Mouse (Mus musculus): Measurements from ENCODE around the gene Slc16a7.

Slc16a7 gene

DNA sequence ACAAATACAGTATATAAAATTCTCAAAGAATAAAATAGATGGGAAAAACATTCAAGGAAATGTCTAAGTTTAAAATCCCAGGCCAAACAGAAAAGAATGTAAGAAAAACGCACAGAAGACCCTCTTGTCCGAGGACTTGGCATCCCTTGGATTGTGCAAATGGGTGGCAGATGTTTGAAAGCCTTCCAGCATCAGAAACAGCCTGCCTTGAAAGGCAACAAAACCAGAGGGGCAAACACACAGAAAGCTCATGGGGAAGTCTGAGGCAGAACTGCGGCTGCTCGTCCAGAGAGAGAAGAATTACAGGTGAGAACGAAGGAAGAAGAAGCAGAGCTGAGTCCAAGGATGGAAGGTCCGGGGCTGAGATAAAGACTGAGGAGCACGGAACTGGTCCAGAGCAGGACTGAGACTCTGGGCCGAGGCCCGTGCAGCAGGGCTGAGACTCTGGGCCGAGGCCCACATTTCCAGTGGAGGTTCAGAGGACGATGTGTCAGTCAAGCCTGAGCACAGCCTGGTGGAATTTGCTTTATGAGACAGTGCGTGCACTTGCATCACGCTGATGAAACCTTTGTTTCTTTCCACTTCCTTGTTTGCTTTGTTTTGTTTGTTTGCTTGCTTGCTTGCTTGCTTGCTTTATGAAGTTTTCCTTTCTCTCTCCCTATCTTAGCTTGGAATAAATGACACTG, 65.0 kb downstream of the Slc16a7 start:
- DNase-seq: no peak

DNA sequence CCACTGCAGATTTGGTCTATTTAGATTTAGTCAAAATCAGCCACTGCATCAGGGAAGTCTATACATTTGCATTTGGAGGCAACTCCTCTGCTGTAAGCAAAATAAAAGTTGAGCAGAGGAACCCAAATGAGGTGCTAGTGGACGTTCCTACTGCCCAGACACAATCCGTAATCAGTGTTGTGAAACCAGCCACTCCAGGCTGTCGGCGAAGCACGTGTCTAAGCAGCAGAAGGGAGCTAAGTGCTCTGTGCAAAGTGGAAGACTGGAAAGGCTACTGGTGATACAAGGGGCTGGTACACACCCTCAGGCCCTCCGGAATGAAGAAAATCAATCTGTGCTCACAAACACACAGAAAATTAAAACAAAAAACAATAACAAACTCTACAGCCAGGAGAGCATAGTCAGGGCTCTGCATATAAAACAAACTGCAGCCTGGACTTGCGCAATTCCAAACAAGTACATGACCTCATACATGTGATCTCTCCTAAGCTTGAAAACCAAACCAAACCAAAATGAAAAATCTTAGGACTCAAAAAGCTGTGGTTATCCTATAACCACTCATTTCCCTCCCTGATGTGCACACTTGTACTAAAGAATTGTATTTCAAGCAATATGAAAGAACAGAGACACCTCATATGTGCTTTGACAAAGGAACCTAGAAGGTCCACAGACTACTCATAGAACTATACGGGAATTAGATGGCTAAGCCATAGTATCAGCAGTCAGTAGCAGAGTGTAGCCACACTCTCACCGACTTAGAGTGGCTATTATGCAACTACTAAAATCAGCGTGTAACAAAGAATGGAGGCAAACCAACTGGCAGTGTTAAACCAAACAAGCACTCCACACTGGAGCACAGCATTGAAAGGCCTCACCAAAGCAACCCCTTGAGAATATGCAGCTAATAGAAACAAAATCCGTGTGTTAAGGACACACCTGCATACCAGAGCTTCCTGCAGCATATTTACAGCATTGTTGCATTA, 67.5 kb downstream of the Slc16a7 start:
- peak in 1 of 2 experiments; percentile 23 for DNase-seq

DNA sequence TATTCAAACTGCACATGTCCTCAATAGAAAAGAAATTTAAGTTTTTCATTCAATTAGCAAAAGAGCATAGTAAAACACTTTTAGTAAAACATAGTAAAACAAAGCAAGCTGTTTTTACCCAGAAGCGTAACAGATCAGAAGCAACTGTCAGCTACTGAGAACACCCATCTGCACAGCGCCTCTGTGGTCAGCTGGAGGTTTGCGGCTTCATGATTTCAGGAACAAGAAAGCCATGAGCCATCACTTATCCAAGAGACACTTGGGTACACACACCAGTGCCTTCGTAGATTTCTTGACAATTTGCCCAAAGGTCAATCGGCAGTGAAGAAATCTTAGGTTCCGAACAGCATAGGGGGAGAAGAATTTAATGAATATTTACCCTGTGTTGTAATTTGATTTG, 71.9 kb downstream of the Slc16a7 start:
- peak; percentile 52 to 61 for DNase-seq

DNA sequence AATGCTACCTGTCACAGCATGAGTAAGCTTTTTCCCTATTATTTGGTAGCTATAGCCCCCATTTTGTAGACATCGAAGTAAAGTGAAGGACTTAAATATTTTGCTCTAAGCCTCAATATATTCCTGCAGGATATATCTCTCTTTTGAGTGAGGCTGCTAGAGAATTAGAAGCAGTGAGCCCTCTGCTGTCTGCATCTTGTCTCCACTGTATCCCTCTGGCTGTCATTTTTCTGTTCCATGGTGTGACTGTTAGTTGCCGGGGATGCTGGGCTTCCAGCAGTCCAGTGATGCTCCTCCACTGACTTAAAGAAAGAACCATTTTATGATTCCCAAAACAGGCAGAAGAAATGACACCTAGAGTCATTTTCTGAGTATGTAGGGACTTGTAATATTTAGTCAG, 78.4 kb downstream of the Slc16a7 start:
- no peak for DNase-seq

DNA sequence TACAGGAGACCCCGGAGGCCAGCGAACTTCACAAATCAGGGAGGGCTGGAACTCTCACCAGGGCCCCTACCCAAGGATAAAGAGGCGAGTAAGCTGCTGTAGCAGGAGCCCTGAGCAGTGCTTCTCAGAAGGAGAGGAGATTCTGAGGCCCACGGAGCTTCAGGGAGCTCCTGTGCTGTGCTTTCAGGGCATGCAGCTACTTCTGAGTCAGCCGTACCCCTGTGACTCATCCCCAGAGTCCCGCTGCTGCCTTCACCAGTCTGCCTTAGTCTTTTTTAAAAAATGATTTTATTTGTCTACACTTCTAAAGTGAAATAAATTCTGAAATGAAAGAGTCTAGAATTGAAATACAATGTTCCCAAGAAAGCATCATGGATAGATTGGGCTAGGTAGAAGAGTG, 91.2 kb downstream of the Slc16a7 start:
- no peak for DNase-seq

DNA sequence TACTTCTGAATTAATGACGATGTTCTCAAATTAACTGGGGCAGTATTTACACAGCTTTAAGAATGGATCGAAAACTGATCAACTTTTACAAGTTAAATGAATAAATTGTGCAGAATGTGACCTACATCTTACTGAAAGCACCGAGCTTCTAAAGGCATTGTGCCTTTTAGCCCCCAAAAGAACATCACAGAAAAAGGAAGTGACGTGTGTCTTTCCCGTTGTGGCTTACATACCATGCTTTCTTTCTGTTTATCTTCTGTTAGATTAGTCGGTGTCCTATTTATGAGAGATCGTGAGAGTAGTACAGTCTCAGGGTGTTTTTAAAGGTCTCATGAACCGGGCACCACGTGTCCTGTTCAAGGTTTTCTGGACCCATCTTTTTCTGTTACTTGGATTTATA, 98.9 kb downstream of the Slc16a7 start:
- DNase-seq: no peak

DNA sequence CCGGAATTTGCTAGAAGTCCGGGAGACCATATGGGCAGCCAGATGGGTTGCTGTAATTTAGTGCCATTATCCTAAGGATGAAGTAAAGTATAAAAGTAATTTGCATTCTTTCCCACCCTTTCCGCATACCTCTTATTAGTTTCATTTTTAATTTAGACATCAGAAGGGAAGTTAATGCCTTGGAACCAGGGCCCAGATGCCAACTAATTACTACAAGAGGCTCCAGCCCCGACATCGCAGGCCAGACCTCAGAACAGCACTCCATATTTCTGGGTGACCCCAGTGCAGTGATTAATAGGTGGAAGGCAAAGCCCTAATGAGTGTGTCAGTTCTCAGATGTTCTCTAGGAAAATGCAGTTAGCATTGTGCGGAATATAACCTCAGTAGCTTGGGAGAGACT, 100.7 kb downstream of the Slc16a7 start:
- DNase-seq: no peak

DNA sequence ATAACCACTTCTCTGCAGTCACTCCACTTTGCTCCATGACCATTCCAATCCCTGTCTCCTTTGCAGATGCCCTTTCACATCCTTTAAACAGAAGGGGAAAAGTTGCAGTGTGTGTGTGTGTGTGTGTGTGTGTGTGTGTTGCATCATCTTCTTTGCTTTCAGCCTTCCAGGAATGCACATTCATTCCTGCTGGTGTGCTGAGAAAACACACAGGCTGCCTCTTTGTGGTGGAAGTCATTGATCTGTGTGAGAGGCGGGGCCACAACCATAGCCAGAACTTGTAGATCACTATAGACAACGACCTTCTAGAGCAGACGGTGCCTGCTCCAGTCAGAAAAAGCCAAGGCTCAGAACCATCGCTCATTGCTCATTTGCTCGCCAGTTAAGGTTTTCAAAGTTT, 103.9 kb downstream of the Slc16a7 start:
- no peak for DNase-seq

DNA sequence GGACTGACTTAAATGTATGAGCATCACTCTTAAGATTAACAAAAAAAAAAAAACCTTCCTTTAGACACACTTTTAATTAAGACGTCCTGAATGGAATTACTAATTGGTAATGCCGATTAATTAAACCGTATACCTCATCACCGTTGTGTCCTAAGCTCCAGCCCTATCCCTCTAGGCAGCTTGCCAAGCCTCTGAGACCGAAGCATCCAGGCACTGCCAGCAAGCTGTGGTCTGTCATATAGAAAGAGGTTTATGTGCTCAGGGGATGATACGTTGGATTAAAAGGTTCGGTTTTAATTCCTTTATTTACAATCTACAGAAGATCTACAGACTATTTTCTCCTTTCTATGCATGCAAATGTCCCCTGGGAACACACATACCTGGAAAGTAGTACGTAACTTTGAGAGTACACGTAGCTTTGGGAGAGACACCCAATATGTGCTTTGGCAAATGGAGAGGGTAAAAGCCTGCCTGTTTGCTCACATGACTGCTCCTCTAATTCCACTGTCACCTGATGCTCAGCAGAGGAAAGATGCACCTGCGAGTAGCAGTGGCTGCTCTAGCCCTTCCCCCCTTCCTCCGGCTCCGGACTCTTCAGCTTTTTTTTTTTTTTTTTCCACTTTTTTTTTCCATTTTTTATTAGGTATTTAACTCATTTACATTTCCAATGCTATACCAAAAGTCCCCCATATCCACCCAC, 114.0 kb downstream of the Slc16a7 start:
- no peak for DNase-seq

DNA sequence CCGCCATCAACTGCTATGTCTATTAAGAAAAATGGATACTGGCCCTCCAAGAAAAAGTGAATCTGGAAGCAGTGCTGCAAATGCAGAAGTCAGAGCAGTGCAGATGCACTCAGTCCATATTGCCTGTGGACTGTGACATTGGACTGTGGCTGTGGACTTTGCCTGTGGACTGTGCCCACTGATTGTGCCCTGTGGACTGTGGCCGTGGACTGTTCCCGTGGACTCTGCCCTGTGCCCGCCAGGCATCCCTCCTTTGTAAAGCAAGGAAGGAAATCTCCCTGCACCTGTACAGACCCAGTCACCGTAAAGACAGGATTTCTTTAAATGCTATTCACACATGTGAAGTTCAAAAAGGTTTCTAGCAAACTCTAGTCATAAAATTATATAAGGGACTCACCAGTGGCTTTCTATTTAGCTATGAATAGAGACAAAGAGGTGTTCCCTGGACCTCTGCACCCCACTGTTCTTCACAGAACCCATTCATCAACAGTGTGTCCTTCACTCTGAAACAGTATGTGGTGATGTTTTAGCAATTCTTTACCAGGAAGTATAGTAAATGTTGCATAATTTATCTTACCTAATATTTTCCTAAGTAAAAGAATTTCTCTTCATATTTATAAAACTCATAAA, 114.6 kb downstream of the Slc16a7 start:
- no peak for DNase-seq

DNA sequence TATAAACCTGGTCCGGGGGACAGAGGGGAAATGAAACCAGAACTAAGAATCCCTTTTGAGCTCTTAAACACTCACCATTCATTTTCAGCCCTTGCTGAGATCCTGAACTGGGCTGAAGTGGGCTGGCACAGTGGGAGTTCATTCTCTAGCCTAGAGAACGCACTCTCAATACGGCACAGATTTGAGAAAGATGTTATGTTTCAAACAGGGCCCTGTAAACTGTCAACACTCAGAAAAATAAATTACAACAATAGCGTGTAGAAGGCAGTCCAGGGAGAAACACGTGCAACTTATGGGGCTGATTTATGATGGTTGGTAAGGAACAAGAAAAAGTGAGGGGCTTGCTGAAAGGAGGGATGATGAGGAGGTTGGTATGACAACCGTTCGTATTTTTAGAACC, 115.5 kb downstream of the Slc16a7 start:
- DNase-seq: no peak

DNA sequence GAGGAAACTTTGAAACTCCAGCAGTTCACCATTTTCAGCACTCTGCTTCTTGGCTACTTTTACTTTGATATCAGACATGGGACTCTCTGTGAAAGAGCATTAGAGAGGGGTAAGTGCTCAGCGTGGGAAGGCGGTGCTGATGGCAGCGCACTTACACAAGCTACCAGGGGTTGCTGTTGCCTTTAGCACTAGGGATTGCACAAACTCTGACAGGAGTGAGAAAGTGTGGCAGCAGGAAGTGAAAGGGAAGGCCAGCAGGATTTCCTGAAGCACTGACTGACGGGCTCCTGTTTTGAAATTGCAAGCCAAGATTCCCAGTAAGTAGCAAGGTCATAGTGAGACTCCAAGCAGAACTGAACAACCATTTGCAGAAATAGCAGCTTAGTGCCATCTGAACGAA, 117.8 kb downstream of the Slc16a7 start:
- no peak for DNase-seq

DNA sequence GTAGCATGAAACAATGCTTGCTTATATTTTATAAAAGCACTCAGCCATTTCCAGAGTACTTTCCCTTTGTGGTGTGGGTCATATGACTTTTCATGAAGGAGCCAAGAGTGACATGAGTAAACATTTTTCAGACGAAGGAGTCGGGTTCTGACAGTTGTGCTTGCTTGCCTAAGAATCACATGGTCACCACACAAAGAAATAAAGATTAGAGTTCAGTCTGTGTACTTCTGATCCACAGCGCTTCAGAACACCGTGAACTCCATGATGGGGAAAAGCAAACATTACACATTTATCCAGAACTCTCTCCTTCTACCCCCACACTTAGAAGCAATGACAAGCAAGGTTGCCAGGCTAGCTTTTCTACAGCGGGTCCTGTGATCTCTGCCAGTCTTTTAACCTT, 119.0 kb downstream of the Slc16a7 start:
- DNase-seq: no peak

DNA sequence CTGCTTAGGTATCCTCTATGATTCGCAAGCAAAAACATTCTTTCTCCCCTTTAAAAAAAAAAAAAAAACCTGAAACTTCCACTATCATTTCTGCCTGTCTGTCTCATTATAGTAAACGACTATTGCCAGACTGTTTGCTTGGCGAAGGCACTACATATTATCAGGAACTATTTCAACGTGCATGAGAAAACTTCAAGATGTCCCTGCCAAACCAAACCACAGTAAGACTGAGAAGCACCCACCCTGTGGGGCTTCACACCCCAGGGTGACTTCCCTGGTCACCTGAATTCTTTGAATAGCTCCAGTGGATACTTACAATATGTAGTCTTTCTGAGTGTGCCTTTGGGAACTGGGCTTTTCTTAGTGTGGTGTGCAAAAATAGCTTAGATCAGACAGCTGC, 122.9 kb downstream of the Slc16a7 start:
- no peak for DNase-seq

DNA sequence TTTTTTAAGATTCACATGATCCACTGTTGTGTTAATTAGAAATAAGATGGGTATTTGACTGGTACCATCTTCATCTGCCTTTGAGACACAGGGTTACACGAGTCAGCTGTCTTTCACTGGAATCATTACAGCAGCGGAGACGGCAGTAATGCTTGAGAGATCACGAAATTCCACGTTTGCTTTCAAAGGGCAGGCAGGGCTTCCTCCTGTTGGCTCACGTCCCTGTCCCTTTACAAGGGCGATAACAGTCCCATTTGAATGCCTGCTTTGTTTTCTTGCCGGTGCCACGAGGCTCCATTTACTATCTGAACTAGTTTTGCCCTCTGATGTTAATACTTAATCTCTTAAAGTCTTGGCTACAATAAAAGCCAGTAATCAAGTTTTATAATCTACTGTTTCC, 123.4 kb downstream of the Slc16a7 start:
- no peak for DNase-seq

DNA sequence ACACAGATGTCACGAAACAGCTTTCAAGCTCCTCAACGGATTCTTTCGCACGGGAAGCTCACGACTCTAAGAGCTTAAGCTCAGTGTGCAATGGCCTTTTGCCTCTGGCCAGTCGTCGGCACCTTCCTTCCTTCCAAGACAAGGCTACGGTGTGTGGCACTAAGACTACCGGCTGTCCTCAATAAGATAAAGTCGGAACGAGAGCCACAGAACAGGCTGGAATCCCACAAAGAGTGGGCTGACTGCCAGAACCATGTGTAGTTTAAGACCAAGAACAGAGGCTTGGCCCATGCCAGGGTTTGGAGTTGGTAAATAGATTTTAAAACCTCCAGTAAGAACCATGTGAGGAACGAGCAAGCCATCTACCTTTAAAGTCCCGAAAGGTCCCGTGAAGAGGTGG, 123.8 kb downstream of the Slc16a7 start:
- DNase-seq: peak; percentile 12 to 15

DNA sequence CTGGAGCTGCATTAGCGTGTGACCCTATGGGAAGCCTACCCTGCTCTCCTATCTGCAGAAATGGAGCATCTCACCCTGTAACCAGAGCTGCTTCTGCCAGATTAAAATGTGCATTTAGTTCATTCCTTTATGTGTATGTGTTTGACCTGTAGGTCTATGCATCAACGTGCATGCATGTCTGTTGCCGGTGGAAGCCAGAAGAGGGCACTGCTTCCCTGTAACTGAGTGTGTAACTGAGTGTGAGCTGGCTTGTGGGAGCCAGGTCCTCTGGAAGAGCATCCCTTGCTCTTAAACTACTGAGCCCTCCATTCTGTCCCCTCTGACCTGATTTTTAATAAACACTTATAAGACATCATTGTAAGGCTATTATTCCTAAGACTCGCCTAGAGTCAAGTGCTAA, 124.3 kb downstream of the Slc16a7 start:
- peak; percentile 55 to 59 for DNase-seq

DNA sequence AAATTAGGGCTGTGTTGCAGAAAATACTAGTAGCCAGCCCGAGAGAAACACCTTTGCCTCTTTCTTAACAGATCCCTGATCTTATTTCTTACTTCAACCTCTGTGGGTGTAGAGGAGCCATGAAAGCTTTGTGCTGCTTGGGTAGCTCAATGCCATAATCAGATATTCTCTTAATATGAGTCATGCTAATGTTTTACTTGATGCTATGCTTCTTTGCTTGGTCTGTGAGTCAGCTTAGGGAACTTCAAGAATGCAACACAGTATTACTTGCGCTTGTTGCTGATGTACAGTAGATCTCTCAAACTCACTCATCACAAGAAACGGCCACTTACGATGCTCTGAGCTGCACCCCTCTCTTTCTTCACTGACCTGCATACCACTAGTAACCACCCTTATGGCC, 133.4 kb downstream of the Slc16a7 start:
- DNase-seq: no peak

DNA sequence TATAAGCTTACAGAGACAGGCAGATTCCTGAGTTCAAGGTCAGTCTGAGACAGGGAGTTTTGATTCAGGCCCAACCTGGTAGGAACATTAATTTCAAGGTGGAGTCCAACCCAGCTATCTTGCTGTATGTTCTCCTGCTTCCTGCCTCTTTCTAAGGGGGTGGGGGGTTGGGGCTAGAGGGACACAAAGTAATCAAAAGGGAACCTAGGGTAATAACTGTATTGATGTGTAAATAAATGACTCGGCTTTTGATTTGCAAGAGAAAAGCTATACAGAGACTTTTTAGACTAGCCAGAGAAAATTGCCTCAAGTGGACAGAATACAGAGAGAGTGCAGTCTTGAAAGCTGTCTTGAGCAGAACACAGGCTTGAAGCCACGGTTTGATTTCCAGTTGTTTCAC, 174.7 kb downstream of the Slc16a7 start:
- no peak for DNase-seq

DNA sequence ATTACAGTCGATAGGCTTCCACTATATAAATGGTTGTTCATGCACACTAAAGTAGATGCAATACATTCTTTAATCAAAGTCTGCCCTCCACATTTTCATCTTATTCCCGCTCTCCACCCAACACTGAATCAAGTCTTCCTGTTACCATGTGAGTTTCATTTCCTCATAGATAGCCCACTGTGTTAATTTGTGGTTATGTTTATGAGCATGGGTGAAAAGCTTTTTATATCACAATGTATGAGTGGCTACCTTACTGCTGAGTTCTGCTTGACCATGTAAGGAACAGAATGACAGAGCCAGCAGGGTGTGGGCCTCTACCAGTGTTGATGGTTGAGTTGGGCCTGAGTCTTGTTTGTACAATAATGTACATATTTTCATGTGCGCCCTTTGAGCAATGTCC, 175.5 kb downstream of the Slc16a7 start:
- no peak for DNase-seq

DNA sequence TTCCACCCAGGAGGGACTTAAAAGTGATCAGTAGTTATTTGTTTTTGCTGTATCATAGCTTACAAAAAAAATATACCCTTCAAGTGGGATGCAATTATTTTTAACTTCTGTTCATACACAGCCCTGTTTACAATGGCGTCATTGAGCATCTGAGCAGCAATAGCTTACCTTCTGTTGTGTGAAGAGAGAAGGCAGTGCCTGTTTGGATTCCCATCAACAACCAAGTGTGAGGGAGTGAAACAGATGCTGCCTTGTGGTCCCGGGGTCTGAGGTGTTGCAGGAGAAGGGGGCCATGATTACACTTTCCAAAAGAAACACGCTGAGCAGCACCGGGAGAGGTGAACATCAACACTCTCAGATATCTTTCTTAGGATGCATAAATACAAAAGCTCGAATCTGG, 201.7 kb downstream of the Slc16a7 start:
- no peak for DNase-seq

DNA sequence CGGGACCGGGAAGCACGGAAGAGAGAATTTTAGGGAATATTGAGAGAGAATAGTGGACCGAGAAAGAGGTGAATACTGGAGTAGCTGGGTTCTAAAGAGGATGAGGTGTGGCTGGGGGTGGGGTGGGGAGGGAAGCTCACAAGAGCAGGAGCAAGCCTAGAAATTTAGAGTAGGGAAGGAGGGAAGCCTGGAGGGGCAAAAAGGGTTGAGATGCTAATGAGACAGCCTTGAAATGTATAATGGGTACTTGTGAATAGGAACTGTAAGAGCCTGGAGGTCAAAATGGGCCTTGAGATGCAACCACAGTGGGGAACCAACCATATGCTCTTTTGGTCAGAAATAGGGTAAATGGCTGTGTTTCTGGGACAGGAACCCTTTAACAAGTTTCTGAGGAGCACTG, 203.9 kb downstream of the Slc16a7 start:
- no peak for DNase-seq

DNA sequence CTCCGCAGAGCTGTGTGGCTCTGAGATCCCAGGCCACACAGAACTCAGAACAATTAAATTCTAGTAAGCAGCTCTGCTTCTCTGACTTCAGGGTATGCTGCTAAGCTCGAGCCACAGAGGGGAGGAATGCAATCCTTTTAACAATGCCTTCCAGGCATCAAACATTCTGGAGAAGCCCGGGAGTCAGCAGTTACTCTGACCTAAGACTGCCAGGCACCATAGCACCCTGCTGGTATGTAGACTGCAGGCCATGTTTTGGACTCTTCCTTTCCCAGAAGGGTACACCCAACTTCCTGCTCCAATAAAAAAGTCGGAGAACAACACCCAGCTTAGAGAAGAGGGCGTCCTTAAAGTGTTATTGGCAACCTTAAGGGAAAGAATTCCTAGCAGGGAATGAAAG, 205.1 kb downstream of the Slc16a7 start:
- no peak for DNase-seq

All from kidney, postnatal 4 days (tissue).